10 mouse cellular contexts compared by ENCODE assay signal in the genomic region with DNA sequence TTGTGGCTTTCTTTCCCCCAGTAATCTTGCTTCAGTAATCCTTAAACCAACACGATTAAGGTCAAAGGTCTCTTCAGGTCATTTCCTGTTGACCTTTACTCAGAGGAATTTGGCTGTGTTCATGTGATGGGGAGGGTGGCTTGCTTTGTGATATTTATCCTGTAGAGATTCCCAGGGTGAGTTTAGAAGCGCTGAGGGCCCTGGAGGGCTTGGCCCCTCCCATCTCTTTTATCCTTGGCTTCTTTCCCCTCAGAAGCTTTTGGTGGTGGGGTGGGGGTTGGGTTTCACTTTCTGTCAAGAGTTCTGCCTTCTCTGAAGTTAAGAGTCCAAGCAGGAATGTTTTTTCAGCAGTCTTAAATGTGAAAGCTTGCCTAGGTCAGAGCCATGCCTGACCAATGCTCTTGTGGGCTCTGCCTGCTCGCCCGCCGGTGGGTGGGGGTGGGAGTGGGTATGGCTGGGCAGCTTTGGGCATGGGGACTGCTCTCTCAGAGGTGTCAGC. TPM values are rescaled to one million over a fixed set of nuclear protein-coding genes. Genes with fewer than 3 reads are reported as not detected.
DNase-seq lines count a peak whose midpoint lies in the region; ATAC-seq and TF ChIP-seq lines count a peak whose summit lies in the region.
"Had no signal": no experiment of that assay in that cellular context is flagged by ENCODE, and none has a peak within 500 bp of the region (broad histone marks: within the 10 kb centered on the region; RNA-seq: fewer than 3 reads in every experiment).

No protein-coding gene starts in this region.

- no peaks in the 10 kb centered on the region for H3K36me3 ChIP-seq in kidney, adult 2 months (ENCODE audit: control insufficient read depth, insufficient read depth, low read length)
- no peaks in the 10 kb centered on the region for H3K36me3 ChIP-seq in lung, embryonic 15.5 days
- no peaks in the 10 kb centered on the region for H3K36me3 ChIP-seq in small intestine, adult 2 months (ENCODE audit: control insufficient read depth, insufficient read depth, low read length)

- peak; percentile 72; the same call in 1 of the 2 replicates for ATAC-seq in lung, embryonic 15.5 days (ENCODE audit: borderline replicate concordance, extremely low read depth, low FRiP score, low TSS enrichment)
- ATAC-seq: Patski had no signal

- peaks cover 18% of the 10 kb centered on the region for H3K4me1 ChIP-seq in kidney, adult 2 months (ENCODE audit: control insufficient read depth, insufficient read depth, low read length)
- peaks cover 45% of the 10 kb centered on the region for H3K4me1 ChIP-seq in lung, embryonic 15.5 days
- H3K4me1 ChIP-seq in small intestine, adult 2 months (ENCODE audit: control insufficient read depth, insufficient read depth, insufficient read length, low read length) = peaks cover 19% of the 10 kb centered on the region

- H3K9ac ChIP-seq in lung, embryonic 15.5 days = no peak overlapping the region

- no peaks in the 10 kb centered on the region for H3K9me3 ChIP-seq in lung, embryonic 15.5 days

- H3K27me3 ChIP-seq in kidney, adult 2 months (replicated peaks; ENCODE audit: control insufficient read depth, insufficient read depth, low read length) = no peaks in the 10 kb centered on the region
- H3K27me3 ChIP-seq in lung, embryonic 15.5 days = no peaks in the 10 kb centered on the region
- no peaks in the 10 kb centered on the region for H3K27me3 ChIP-seq in small intestine, adult 2 months (ENCODE audit: control insufficient read depth, insufficient read depth, low read length)
- H3K27me3 ChIP-seq: Patski had no signal

- no peak for TF ChIP-seq POLR2A in kidney, adult 2 months (IDR thresholded peaks at IDR 0.05; ENCODE audit: low read depth, low read length)
- no peak for TF ChIP-seq POLR2A in small intestine, adult 2 months (IDR thresholded peaks at IDR 0.05; ENCODE audit: low read depth, low read length)

- no peak for TF ChIP-seq CTCF in kidney, adult 2 months (conservative IDR thresholded peaks at IDR 0.05; ENCODE audit: insufficient read depth, insufficient read length, low read depth, low read length)
- no peak for TF ChIP-seq CTCF in small intestine, adult 2 months (IDR thresholded peaks at IDR 0.05; ENCODE audit: extremely low read depth, insufficient read length, insufficient replicate concordance, low read depth, low read length)

- 0 out of 2 replicates have a peak overlapping the region, but pooled peaks have one; percentile 17 for H3K4me3 ChIP-seq in kidney, adult 2 months (ENCODE audit: insufficient read depth, low read depth, low read length)
- no peak overlapping the region for H3K4me3 ChIP-seq in lung, embryonic 15.5 days
- H3K4me3 ChIP-seq in small intestine, adult 2 months (ENCODE audit: low read depth, low read length) = peak overlapping the region; percentile 32

- H3K27ac ChIP-seq in kidney, adult 2 months (ENCODE audit: insufficient read depth, low read depth, low read length) = peak overlapping the region; percentile 48
- peak overlapping the region; percentile 84 for H3K27ac ChIP-seq in lung, embryonic 15.5 days
- peak overlapping the region; percentile 77 for H3K27ac ChIP-seq in small intestine, adult 2 months (ENCODE audit: insufficient read depth, low read depth, low read length)
- H3K27ac ChIP-seq: macrophage had no signal

- H3K4me2 ChIP-seq in lung, embryonic 15.5 days = peak overlapping the region; percentile 43

- 9% methylated on average over 5 of the region's 5 CpGs for WGBS in kidney, adult 2 months
- 5% methylated on average over 5 of the region's 5 CpGs for WGBS in lung, embryonic 15.5 days
- 5% methylated on average over 5 of the region's 5 CpGs for WGBS in small intestine, adult 2 months

- DNase-seq in ovary, postnatal 14 days (ENCODE audit: low spot score) = peak; percentile 33
- no peak for DNase-seq in ovary, postnatal 36 days (ENCODE audit: low spot score)
- DNase-seq in heart, adult 8-10 months (ENCODE audit: low spot score) = peak; percentile 65
- peak; percentile 91 for DNase-seq in kidney, adult 2 months
- DNase-seq in urinary bladder, postnatal 4 days (ENCODE audit: low spot score in 2 of 2) = no peak
- DNase-seq in cerebellum, adult 11 months = no peak

RNA-seq across cellular contexts. Expression of a gene that starts 18.1 kb away (rescaled TPM):
- 10 to 100 TPM in 2 of 4 experiments, 1 to 10 TPM in 2; 9.1 to 10.7 (median 10.2) TPM for total RNA-seq in heart, adult 8-10 months (2022)
- 28.8 and 30.1 TPM in 2 replicates for polyA plus RNA-seq in kidney, adult 2 months (2012; rRNA removed)
- polyA plus RNA-seq in lung, embryonic 15.5 days (2015; fragmentation: Nextera tagmentation; extraction: Ambion mirVana) = 24.1 and 25.0 TPM in 2 replicates
- polyA plus RNA-seq in small intestine, adult 2 months (2012; rRNA removed) = 5.9 and 12.4 TPM in 2 replicates

Comparison
In these comparisons a context has a peak if more than half of its experiments do, and no peak if none do; other contexts are left out.
1. DNase-seq: peak in ovary, postnatal 14 days (single experiment), heart, adult 8-10 months (single experiment) and kidney, adult 2 months (single experiment); none in ovary, postnatal 36 days (single experiment), urinary bladder, postnatal 4 days (0 of 2) and cerebellum, adult 11 months (single experiment).
2. Peak in every context shown above with its lines, with median percentiles within 50 percentile points of each other: H3K27ac ChIP-seq.